Mouse (Mus musculus) WW6 (cell line): ENCODE data around the gene Gm20695.
A peak's percentile ranks its signal among the peaks of the same experiment; 100 is the strongest.

ENCODE experiments used
- DNase-seq: peaks from one replicate; pipeline ENCODE4 v3.0.0-alpha.2; 2013; ENCODE audit warnings: low read depth, low spot score

Gene Gm20695

GRCm38 (mm10) chr16:3895173-3895792, 10.8 kb downstream of the Gm20695 start:
- no peak for DNase-seq

GRCm38 (mm10) chr16:3896046-3896445, 11.6 kb downstream of the Gm20695 start:
- DNase-seq: no peak

- DNase-seq: no peak
Observed at GRCm38 (mm10) chr16:3896553-3896952, 12.1 kb downstream of the Gm20695 start.

GRCm38 (mm10) chr16:3907471-3907870, 23.0 kb downstream of the Gm20695 start:
- no peak for DNase-seq

- peak; percentile 80 for DNase-seq
Observed at GRCm38 (mm10) chr16:3908537-3909111, 24.2 kb downstream of the Gm20695 start, which contains the start of the genes 1700037C18Rik and Cluap1. 1700037C18Rik (minus strand) TSS chr16:3908689. Cluap1 (plus strand) TSS chr16:3908801.

- DNase-seq: no peak
Observed at GRCm38 (mm10) chr16:3909118-3909517, 24.7 kb downstream of the Gm20695 start.

GRCm38 (mm10) chr16:3920756-3921155, 36.3 kb downstream of the Gm20695 start:
- DNase-seq: no peak

GRCm38 (mm10) chr16:3923515-3923914, 39.1 kb downstream of the Gm20695 start:
- DNase-seq: no peak

GRCm38 (mm10) chr16:3923966-3924365, 39.5 kb downstream of the Gm20695 start:
- DNase-seq: no peak

GRCm38 (mm10) chr16:3928582-3928981, 44.1 kb downstream of the Gm20695 start:
- DNase-seq: no peak

GRCm38 (mm10) chr16:3929151-3929550, 44.7 kb downstream of the Gm20695 start:
- no peak for DNase-seq

- DNase-seq: no peak
Observed at GRCm38 (mm10) chr16:3933536-3933935, 49.1 kb downstream of the Gm20695 start.

- no peak for DNase-seq
Observed at GRCm38 (mm10) chr16:3934091-3934490, 49.6 kb downstream of the Gm20695 start.

- DNase-seq: no peak
Observed at GRCm38 (mm10) chr16:3934701-3935100, 50.3 kb downstream of the Gm20695 start.

GRCm38 (mm10) chr16:3951141-3951540, 66.7 kb downstream of the Gm20695 start:
- no peak for DNase-seq

- no peak for DNase-seq
Observed at GRCm38 (mm10) chr16:3956369-3956768, 71.9 kb downstream of the Gm20695 start.

- DNase-seq: no peak
Observed at GRCm38 (mm10) chr16:3959261-3959660, 74.8 kb downstream of the Gm20695 start.

- no peak for DNase-seq
Observed at GRCm38 (mm10) chr16:3964990-3965389, 80.5 kb downstream of the Gm20695 start.

GRCm38 (mm10) chr16:3965534-3965933, 81.1 kb downstream of the Gm20695 start:
- no peak for DNase-seq
